Mouse (Mus musculus) MEL (cell line): ENCODE data around the gene Cdca7l. TPM values are rescaled to one million over a fixed set of nuclear protein-coding genes. Genes with fewer than 3 reads are reported as not detected.

ENCODE experiments used
- DNase-seq: peaks from one replicate; pipeline ENCODE4 v3.0.0; 2011; ENCODE audit warnings: low read depth, low spot score
- H3K27ac ChIP-seq: 2 replicates; pipeline ENCODE4 v1.5.1; 2012; ENCODE audit warnings: low read depth, mild to moderate bottlenecking, control low read depth, low read length, moderate library complexity; ENCODE audit not compliant: control insufficient read depth
- H3K27me3 ChIP-seq, 2 experiments: fragments of 150-350 bp in 1 of 2; sonication (generic) in 1 of 2; 2 replicates each; pipeline ENCODE4 v1.6.1; 2012; ENCODE audit warnings: low read length in 2 of 2, mild to moderate bottlenecking in 2 of 2, improper control_type of control experiment in 1 of 2, moderate library complexity in 1 of 2; ENCODE audit not compliant: insufficient read depth in 2 of 2, control insufficient read depth in 1 of 2
- H3K36me3 ChIP-seq, 2 experiments: 2 replicates each; pipeline ENCODE4 v1.6.1; 2012 to 2014; ENCODE audit warnings: low read length in 2 of 2, improper control_type of control experiment in 1 of 2, inconsistent platforms in 1 of 2, mild to moderate bottlenecking in 1 of 2; ENCODE audit not compliant: insufficient read depth in 2 of 2, control insufficient read depth in 1 of 2
- H3K4me1 ChIP-seq, 2 experiments: fragments of 150-350 bp in 1 of 2; sonication (generic) in 1 of 2; 2 replicates each; pipeline ENCODE4 v1.6.1; 2012; ENCODE audit warnings: low read length in 2 of 2, improper control_type of control experiment in 1 of 2, mild to moderate bottlenecking in 1 of 2; ENCODE audit not compliant: insufficient read depth in 2 of 2, control insufficient read depth in 1 of 2
- H3K4me3 ChIP-seq, 2 experiments: fragments of 150-350 bp in 1 of 2; sonication (generic) in 1 of 2; 2 replicates each; pipeline ENCODE4 v1.5.1; 2012; ENCODE audit warnings: low read depth in 2 of 2, low read length in 2 of 2, mild to moderate bottlenecking in 2 of 2, moderate library complexity in 2 of 2, control low read depth in 1 of 2, improper control_type of control experiment in 1 of 2; ENCODE audit not compliant: control insufficient read depth in 1 of 2, insufficient read depth in 1 of 2
- H3K79me2 ChIP-seq: 2 replicates; pipeline ENCODE4 v1.6.1; 2012; ENCODE audit warnings: mild to moderate bottlenecking, low read length, moderate library complexity; ENCODE audit not compliant: control insufficient read depth, poor library complexity, insufficient read depth
- H3K9ac ChIP-seq: 2 replicates; pipeline ENCODE4 v1.6.1; 2012; ENCODE audit warnings: low read depth, mild to moderate bottlenecking, control low read depth, low read length, moderate library complexity; ENCODE audit not compliant: control insufficient read depth, poor library complexity, severe bottlenecking
- H3K9me3 ChIP-seq: fragments of 150-350 bp; sonication (generic); replicated peaks from 2 replicates; pipeline ENCODE4 v1.6.1; 2012; ENCODE audit warnings: mild to moderate bottlenecking, low read length, improper control_type of control experiment, moderate library complexity; ENCODE audit not compliant: insufficient read depth
- BHLHE40 ChIP-seq: IDR thresholded peaks from 2 replicates; pipeline ENCODE4 v1.6.1; 2012; ENCODE audit warnings: low read depth, mild to moderate bottlenecking, inconsistent platforms, low read length, improper control_type of control experiment, borderline replicate concordance
- CHD1 ChIP-seq: IDR thresholded peaks from 2 replicates; pipeline ENCODE4 v1.6.1; 2012; ENCODE audit warnings: low read depth, mild to moderate bottlenecking, inconsistent platforms, low read length, improper control_type of control experiment
- CHD2 ChIP-seq: IDR thresholded peaks from 2 replicates; pipeline ENCODE4 v1.6.1; 2011; ENCODE audit warnings: low read length, improper control_type of control experiment
- CTCF ChIP-seq, 3 experiments: IDR thresholded peaks in 2 of 3; conservative IDR thresholded peaks in 1 of 3; 2 replicates each; pipeline ENCODE4 v1.5.1; 2011 to 2012; ENCODE audit warnings: low read length in 3 of 3, low read depth in 2 of 3, mild to moderate bottlenecking in 2 of 3, improper control_type of control experiment in 1 of 3, inconsistent platforms in 1 of 3, mixed read lengths in 1 of 3, moderate library complexity in 1 of 3; ENCODE audit not compliant: control insufficient read depth in 1 of 3, insufficient read depth in 1 of 3, poor library complexity in 1 of 3, severe bottlenecking in 1 of 3
- E2F4 ChIP-seq: IDR thresholded peaks from 2 replicates; pipeline ENCODE4 v1.6.1; 2011; ENCODE audit warnings: low read depth, low read length, improper control_type of control experiment, borderline replicate concordance
- ELF1 ChIP-seq: IDR thresholded peaks from 2 replicates; pipeline ENCODE4 v1.6.1; 2014; ENCODE audit warnings: low read depth, mild to moderate bottlenecking, inconsistent platforms, low read length, improper control_type of control experiment, moderate library complexity
- ETS1 ChIP-seq: IDR thresholded peaks from 2 replicates; pipeline ENCODE4 v1.6.1; 2012; ENCODE audit warnings: low read depth, mild to moderate bottlenecking, inconsistent platforms, low read length, improper control_type of control experiment, moderate library complexity
- GATA1 ChIP-seq: IDR thresholded peaks from 2 replicates; pipeline ENCODE4 v1.6.1; 2011; ENCODE audit warnings: low read depth, low read length, improper control_type of control experiment
- JUND ChIP-seq: IDR thresholded peaks from 2 replicates; pipeline ENCODE4 v1.6.1; 2011; ENCODE audit warnings: low read depth, mild to moderate bottlenecking, improper control_type of control experiment, low read length
- KAT2A ChIP-seq: conservative IDR thresholded peaks from 2 replicates; pipeline ENCODE4 v1.6.1; 2012; ENCODE audit warnings: low read depth, low read length, improper control_type of control experiment, inconsistent platforms
- MAFK ChIP-seq: IDR thresholded peaks from 2 replicates; pipeline ENCODE4 v1.6.1; 2011; ENCODE audit warnings: low read depth, mild to moderate bottlenecking, low read length, improper control_type of control experiment, borderline replicate concordance
- MAX ChIP-seq: IDR thresholded peaks from 2 replicates; pipeline ENCODE4 v1.6.1; 2011; ENCODE audit warnings: low read length, improper control_type of control experiment
- MEF2A ChIP-seq: IDR thresholded peaks from 2 replicates; pipeline ENCODE4 v1.6.1; 2014; ENCODE audit warnings: low read depth, mild to moderate bottlenecking, inconsistent platforms, low read length, improper control_type of control experiment; ENCODE audit not compliant: poor library complexity, insufficient replicate concordance, severe bottlenecking; ENCODE audit errors: extremely low read depth
- MYB ChIP-seq: IDR thresholded peaks from 2 replicates; pipeline ENCODE4 v1.6.1; 2011; ENCODE audit warnings: mild to moderate bottlenecking, low read depth, low read length, improper control_type of control experiment
- NRF1 ChIP-seq: IDR thresholded peaks from 2 replicates; pipeline ENCODE4 v1.6.1; 2014; ENCODE audit warnings: low read depth, mild to moderate bottlenecking, inconsistent platforms, low read length, improper control_type of control experiment, moderate library complexity; ENCODE audit not compliant: poor library complexity, insufficient read depth, severe bottlenecking
- POLR2A ChIP-seq, 2 experiments: IDR thresholded peaks; 2 replicates each; pipeline ENCODE4 v1.6.1; 2011 to 2012; ENCODE audit warnings: low read length in 2 of 2, mild to moderate bottlenecking in 2 of 2, control low read depth in 1 of 2, improper control_type of control experiment in 1 of 2, low read depth in 1 of 2, moderate library complexity in 1 of 2; ENCODE audit not compliant: control insufficient read depth in 1 of 2, insufficient read depth in 1 of 2, poor library complexity in 1 of 2
- RCOR1 ChIP-seq: IDR thresholded peaks from 2 replicates; pipeline ENCODE4 v1.6.1; 2012; ENCODE audit warnings: low read depth, mild to moderate bottlenecking, inconsistent platforms, low read length, improper control_type of control experiment
- SIN3A ChIP-seq: IDR thresholded peaks from 2 replicates; pipeline ENCODE4 v1.6.1; 2012; ENCODE audit warnings: low read length, improper control_type of control experiment, inconsistent platforms
- TAL1 ChIP-seq: IDR thresholded peaks from 2 replicates; pipeline ENCODE4 v1.6.1; 2012; ENCODE audit warnings: mild to moderate bottlenecking, inconsistent platforms, low read length, moderate library complexity, mixed read lengths
- UBTF ChIP-seq: IDR thresholded peaks from 2 replicates; pipeline ENCODE4 v1.6.1; 2012; ENCODE audit warnings: low read depth, mild to moderate bottlenecking, inconsistent platforms, low read length, improper control_type of control experiment, moderate library complexity, borderline replicate concordance; ENCODE audit not compliant: insufficient read depth
- USF1 ChIP-seq: IDR thresholded peaks from 2 replicates; pipeline ENCODE4 v1.6.1; 2014; ENCODE audit warnings: low read depth, mild to moderate bottlenecking, inconsistent platforms, low read length, improper control_type of control experiment, moderate library complexity
- USF2 ChIP-seq, 2 experiments: IDR thresholded peaks; 2 replicates each; pipeline ENCODE4 v1.6.1; 2011 to 2012; ENCODE audit warnings: improper control_type of control experiment in 2 of 2, low read length in 2 of 2, borderline replicate concordance in 1 of 2, inconsistent platforms in 1 of 2, low read depth in 1 of 2, mild to moderate bottlenecking in 1 of 2; ENCODE audit not compliant: insufficient read depth in 1 of 2
- ZKSCAN1 ChIP-seq: IDR thresholded peaks from 2 replicates; pipeline ENCODE4 v1.6.1; 2012; ENCODE audit warnings: low read depth, mild to moderate bottlenecking, inconsistent platforms, low read length, improper control_type of control experiment, moderate library complexity
- ZMIZ1 ChIP-seq: IDR thresholded peaks from 2 replicates; pipeline ENCODE4 v1.6.1; 2012; ENCODE audit warnings: low read depth, mild to moderate bottlenecking, inconsistent platforms, low read length, improper control_type of control experiment, moderate library complexity
- polyA plus RNA-seq, 2 experiments: library from polyadenylated mRNA; stranded (reverse) in 1 of 2; unstranded in 1 of 2; fragments of >175 nt in 1 of 2; fragments of >200 nt in 1 of 2; gene quantifications; 2 replicates each; pipeline versions ENCODE4 v1.2.1 to v1.2.4; 2012; ENCODE audit warnings: low replicate concordance in 2 of 2, low read depth in 1 of 2; ENCODE audit not compliant: insufficient read length in 2 of 2, insufficient read depth in 1 of 2, missing spikeins in 1 of 2
- total RNA-seq: library from RNA; depleted of rRNA; stranded (reverse); fragments of 300-350 nt; gene quantifications from 2 replicates; pipeline ENCODE4 v1.2.3, GENCODE M21; 2012

The Cdca7l gene
- total and polyA plus RNA-seq, 3 experiments = 93.3 to 1,920 (median 99.6) TPM

GRCm38 (mm10) chr12:117857023-117857422 lies 52.9 kb downstream of the Cdca7l start:
- Histone ChIP-seq H3K27me3 (no peaks in the 10 kb centered on the region), H3K27ac (no peak overlapping the region), H3K9me3 (no peaks in the 10 kb centered on the region), H3K4me1 (peaks cover 0 to 5% of the 10 kb centered on the region in 2 experiments; a peak in 1 of 4 replicates), H3K79me2 (peaks cover 43% of the 10 kb centered on the region), H3K36me3 (peaks cover 3 to 10% of the 10 kb centered on the region in 2 experiments), H3K9ac (no peak overlapping the region), H3K4me3 (no peak overlapping the region)
- no peak for DNase-seq
- TF ChIP-seq ELF1 (no peak), BHLHE40 (no peak), JUND (no peak), UBTF (no peak), MAFK (no peak), SIN3A (no peak), MYB (no peak), CHD1 (no peak), POLR2A (IDR thresholded peaks at IDR 0.05; ENCODE audit: control insufficient read depth in 1 of 2, insufficient read depth in 1 of 2, low read depth in 1 of 2, low read length in 2 of 2, poor library complexity in 1 of 2) (no peak), E2F4 (no peak), RCOR1 (no peak)

DNA sequence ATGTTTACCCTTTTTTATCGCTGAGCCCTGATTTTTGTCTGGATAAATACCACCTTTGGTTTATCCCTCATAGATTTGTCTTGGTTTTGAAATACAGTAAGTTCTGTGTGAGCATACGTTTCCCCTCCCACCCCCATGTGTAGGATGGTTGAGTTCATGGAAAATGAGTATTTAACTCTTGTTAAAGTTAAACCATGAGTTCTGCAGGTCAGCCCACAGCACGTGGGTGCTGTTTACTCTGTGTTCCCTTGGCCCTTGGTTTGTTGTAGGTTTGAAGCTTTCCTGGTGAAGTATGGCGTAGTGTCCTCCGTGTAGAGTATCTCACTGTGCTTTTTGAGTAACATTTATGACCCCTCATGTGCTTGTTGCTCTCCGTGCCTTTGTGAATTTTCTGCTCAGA lies 53.8 kb downstream of the Cdca7l start:
- no peak overlapping the region for H3K9ac ChIP-seq
- peaks cover 0 to 5% of the 10 kb centered on the region in 2 experiments; a peak in 1 of 4 replicates for H3K4me1 ChIP-seq
- no peaks in the 10 kb centered on the region for H3K27me3 ChIP-seq
- DNase-seq = no peak
- TF ChIP-seq USF2 (IDR thresholded peaks at IDR 0.05; ENCODE audit: borderline replicate concordance in 1 of 2, insufficient read depth in 1 of 2, low read depth in 1 of 2, low read length in 2 of 2) (no peak), ELF1 (no peak), GATA1 (no peak), UBTF (no peak)
- peaks cover 3 to 10% of the 10 kb centered on the region in 2 experiments for H3K36me3 ChIP-seq
- H3K79me2 ChIP-seq = peaks cover 43% of the 10 kb centered on the region
- H3K4me3 ChIP-seq = no peak overlapping the region
- no peaks in the 10 kb centered on the region for H3K9me3 ChIP-seq
- H3K27ac ChIP-seq = no peak overlapping the region

- no peaks in the 10 kb centered on the region for H3K4me1 ChIP-seq
- no peaks in the 10 kb centered on the region for H3K9me3 ChIP-seq
- TF ChIP-seq ZKSCAN1 (no peak), POLR2A (IDR thresholded peaks at IDR 0.05; ENCODE audit: control insufficient read depth in 1 of 2, insufficient read depth in 1 of 2, low read depth in 1 of 2, low read length in 2 of 2, poor library complexity in 1 of 2) (no peak), NRF1 (no peak), SIN3A (no peak), CTCF (IDR thresholded peaks at IDR 0.05 in 2 of 3, conservative IDR thresholded peaks at IDR 0.05 in 1 of 3; ENCODE audit: control insufficient read depth in 1 of 3, insufficient read depth in 1 of 3, low read depth in 2 of 3, low read length in 3 of 3, poor library complexity in 1 of 3, severe bottlenecking in 1 of 3) (no peak), KAT2A (no peak), ETS1 (no peak), CHD2 (no peak), USF1 (no peak), TAL1 (no peak), GATA1 (no peak), MEF2A (no peak), ZMIZ1 (no peak), MAX (no peak)
- no peak overlapping the region for H3K4me3 ChIP-seq
- H3K9ac ChIP-seq = no peak overlapping the region
- no peaks in the 10 kb centered on the region for H3K27me3 ChIP-seq
- no peak overlapping the region for H3K27ac ChIP-seq
- H3K79me2 ChIP-seq = peaks cover 26% of the 10 kb centered on the region
- H3K36me3 ChIP-seq = peaks cover 0 to 4% of the 10 kb centered on the region in 2 experiments; a peak in 2 of 4 replicates
- DNase-seq = no peak
Observed at GRCm38 (mm10) chr12:117860840-117861239, 56.8 kb downstream of the Cdca7l start.
